Mouse (Mus musculus): ENCODE results near the gene Gm9844. TPM values are rescaled to one million over a fixed set of nuclear protein-coding genes. Genes with fewer than 3 reads are reported as not detected.
A peak's percentile ranks its signal among the peaks of the same experiment; 100 is the strongest.
"Not testable (repeated sequence)": the region's sequence is repeated elsewhere in the genome, so short reads cannot be mapped to it uniquely, and the experiment has no call there.

Gm9844 gene
- 13.3 and 13.8 TPM in 2 replicates for polyA plus RNA-seq (2015; fragmentation: Nextera tagmentation; extraction: Ambion mirVana)

GRCm38 (mm10) chr7:24861913-24862312 is at the start of gene Gm9844:
Gene Gm9844, plus strand, starts transcription at chr7:24862213.
- Histone ChIP-seq H3K9me3 (ENCODE audit: low read length) (no peaks in the 10 kb centered on the region), H3K9ac (replicated peaks; ENCODE audit: low read depth) (no peak within 1 kb of the TSS), H3K4me3 (ENCODE audit: low read depth, low read length) (no peak within 1 kb of the TSS), H3K4me2 (replicated peaks; ENCODE audit: low read depth, low read length) (no peak within 1 kb of the TSS), H3K4me1 (ENCODE audit: insufficient read depth, low read depth, low read length) (no peaks in the 10 kb centered on the region), H3K36me3 (ENCODE audit: insufficient read depth, low read length) (no peaks in the 10 kb centered on the region), H3K27me3 (replicated peaks; ENCODE audit: insufficient read depth, low read length) (no peaks in the 10 kb centered on the region), H3K27ac (ENCODE audit: low read length) (no peak within 1 kb of the TSS)
- ATAC-seq (no peak), DNase-seq (ENCODE audit: low spot score) (no peak)
- TF ChIP-seq CTCF (IDR thresholded peaks at IDR 0.05) (no peak), EP300 (IDR thresholded peaks at IDR 0.05) (no peak)
- WGBS: 81% methylated on average over 7 of the region's 7 CpGs

GRCm38 (mm10) chr7:24817502-24817901 is 44.5 kb upstream of the Gm9844 start:
- Histone ChIP-seq H3K4me3 (ENCODE audit: low read depth, low read length) (no peak overlapping the region), H3K27ac (ENCODE audit: low read length) (no peak overlapping the region), H3K27me3 (replicated peaks; ENCODE audit: insufficient read depth, low read length) (no peaks in the 10 kb centered on the region), H3K4me1 (ENCODE audit: insufficient read depth, low read depth, low read length) (no peaks in the 10 kb centered on the region), H3K4me2 (replicated peaks; ENCODE audit: low read depth, low read length) (no peak overlapping the region), H3K9me3 (ENCODE audit: low read length) (no peaks in the 10 kb centered on the region), H3K9ac (replicated peaks; ENCODE audit: low read depth) (no peak overlapping the region), H3K36me3 (ENCODE audit: insufficient read depth, low read length) (no peaks in the 10 kb centered on the region)
- WGBS: 0% methylated on average over 3 of the region's 3 CpGs
- TF ChIP-seq EP300 (IDR thresholded peaks at IDR 0.05): no peak
- TF ChIP-seq CTCF (IDR thresholded peaks at IDR 0.05): peak; percentile 87
- ATAC-seq (0 out of 2 replicates have a peak, but pooled peaks have one; percentile 50), DNase-seq (ENCODE audit: low spot score) (peak; percentile 73)

GRCm38 (mm10) chr7:24824452-24824851 is 37.6 kb upstream of the Gm9844 start:
- 48% methylated on average over 7 of the region's 7 CpGs for WGBS
- Histone ChIP-seq H3K27me3 (replicated peaks; ENCODE audit: insufficient read depth, low read length) (no peaks in the 10 kb centered on the region), H3K4me3 (ENCODE audit: low read depth, low read length) (no peak overlapping the region), H3K9me3 (ENCODE audit: low read length) (no peaks in the 10 kb centered on the region), H3K4me2 (replicated peaks; ENCODE audit: low read depth, low read length) (no peak overlapping the region), H3K36me3 (ENCODE audit: insufficient read depth, low read length) (no peaks in the 10 kb centered on the region), H3K4me1 (ENCODE audit: insufficient read depth, low read depth, low read length) (no peaks in the 10 kb centered on the region), H3K9ac (replicated peaks; ENCODE audit: low read depth) (no peak overlapping the region), H3K27ac (ENCODE audit: low read length) (no peak overlapping the region)
- TF ChIP-seq CTCF (IDR thresholded peaks at IDR 0.05) (no peak), EP300 (IDR thresholded peaks at IDR 0.05) (no peak)
- ATAC-seq: no peak
- DNase-seq (ENCODE audit: low spot score): no peak

- H3K4me2 ChIP-seq (replicated peaks; ENCODE audit: low read depth, low read length): no peak overlapping the region
- H3K27ac ChIP-seq (ENCODE audit: low read length): no peak overlapping the region
- no peak overlapping the region for H3K9ac ChIP-seq (replicated peaks; ENCODE audit: low read depth)
- H3K4me1 ChIP-seq (ENCODE audit: insufficient read depth, low read depth, low read length): no peaks in the 10 kb centered on the region
- 93% methylated on average over 4 of the region's 4 CpGs for WGBS
- no peak for ATAC-seq
- TF ChIP-seq CTCF (IDR thresholded peaks at IDR 0.05) (no peak), EP300 (IDR thresholded peaks at IDR 0.05) (no peak)
- H3K9me3 ChIP-seq (ENCODE audit: low read length): no peaks in the 10 kb centered on the region
- no peaks in the 10 kb centered on the region for H3K27me3 ChIP-seq (replicated peaks; ENCODE audit: insufficient read depth, low read length)
- no peak overlapping the region for H3K4me3 ChIP-seq (ENCODE audit: low read depth, low read length)
- no peaks in the 10 kb centered on the region for H3K36me3 ChIP-seq (ENCODE audit: insufficient read depth, low read length)
- DNase-seq (ENCODE audit: low spot score): no peak
These were observed 34.8 kb upstream of the Gm9844 start for GRCm38 (mm10) chr7:24827181-24827580.

GRCm38 (mm10) chr7:24838732-24839409 is 23.1 kb upstream of the Gm9844 start:
- not testable (repeated sequence) for H3K4me3 ChIP-seq (ENCODE audit: low read depth, low read length); H3K27me3 ChIP-seq (replicated peaks; ENCODE audit: insufficient read depth, low read length); H3K4me2 ChIP-seq (replicated peaks; ENCODE audit: low read depth, low read length); H3K9me3 ChIP-seq (ENCODE audit: low read length); DNase-seq (ENCODE audit: low spot score); H3K9ac ChIP-seq (replicated peaks; ENCODE audit: low read depth); H3K27ac ChIP-seq (ENCODE audit: low read length); H3K36me3 ChIP-seq (ENCODE audit: insufficient read depth, low read length); H3K4me1 ChIP-seq (ENCODE audit: insufficient read depth, low read depth, low read length)
- WGBS: 65% methylated on average over 11 of the region's 13 CpGs
- ATAC-seq: peak; percentile 56

DNA sequence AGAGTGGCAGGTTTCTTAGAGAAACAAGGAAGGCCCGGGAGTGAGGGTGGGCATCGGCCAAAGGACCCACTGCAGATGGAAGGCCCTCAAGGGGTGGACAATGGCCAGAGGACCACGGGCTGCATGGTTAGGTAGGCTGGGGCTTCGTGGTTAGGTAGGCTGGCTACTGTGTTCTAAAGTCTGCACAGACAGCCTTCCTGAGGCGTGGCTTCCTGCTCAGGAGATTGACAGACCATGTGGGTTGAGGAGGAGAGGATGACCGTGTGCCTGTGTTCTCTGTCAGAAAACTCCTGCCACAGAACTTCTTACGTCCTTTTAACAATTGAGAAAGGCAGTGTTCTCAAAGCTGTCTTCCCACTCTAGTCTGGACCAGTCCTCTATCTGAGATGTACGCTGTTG is 22.6 kb upstream of the Gm9844 start:
- WGBS: 68% methylated on average over 8 of the region's 8 CpGs
- TF ChIP-seq EP300 (IDR thresholded peaks at IDR 0.05) (no peak), CTCF (IDR thresholded peaks at IDR 0.05) (no peak)
- Histone ChIP-seq H3K27me3 (replicated peaks; ENCODE audit: insufficient read depth, low read length) (no peaks in the 10 kb centered on the region), H3K4me2 (replicated peaks; ENCODE audit: low read depth, low read length) (no peak overlapping the region), H3K36me3 (ENCODE audit: insufficient read depth, low read length) (no peaks in the 10 kb centered on the region), H3K4me3 (ENCODE audit: low read depth, low read length) (no peak overlapping the region), H3K27ac (ENCODE audit: low read length) (no peak overlapping the region), H3K9me3 (ENCODE audit: low read length) (no peaks in the 10 kb centered on the region), H3K9ac (replicated peaks; ENCODE audit: low read depth) (no peak overlapping the region), H3K4me1 (ENCODE audit: insufficient read depth, low read depth, low read length) (no peaks in the 10 kb centered on the region)
- no peak for ATAC-seq
- DNase-seq (ENCODE audit: low spot score): no peak
